ENCODE assay signal across 9 mouse cellular contexts in the genomic region with DNA sequence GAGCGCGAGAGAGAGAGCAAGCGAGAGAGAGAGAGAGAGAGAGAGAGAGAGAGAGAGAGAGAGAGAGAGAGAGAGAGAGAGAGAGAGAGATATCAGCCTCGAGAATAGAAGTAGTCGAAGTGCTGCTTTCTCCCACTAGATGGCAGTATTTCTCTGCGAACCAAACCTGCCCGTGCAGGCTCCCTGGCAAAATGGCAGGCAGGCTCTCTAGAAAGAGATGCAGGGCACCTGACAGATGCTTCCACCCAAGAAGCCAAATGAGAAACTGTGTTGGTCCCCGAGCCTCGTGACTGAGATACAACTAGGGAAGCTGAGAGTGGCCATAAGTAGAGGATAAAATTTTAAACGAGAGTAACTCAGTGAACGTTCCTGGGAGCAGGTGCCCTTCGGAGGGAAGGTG. TPM values are rescaled to one million over a fixed set of nuclear protein-coding genes. Genes with fewer than 3 reads are reported as not detected.
A peak's percentile ranks its signal among the peaks of the same experiment; 100 is the strongest.
DNase-seq lines count a peak whose midpoint lies in the region; ATAC-seq and TF ChIP-seq lines count a peak whose summit lies in the region.
"Had no signal": no experiment of that assay in that cellular context is flagged by ENCODE, and none has a peak within 500 bp of the region (broad histone marks: within the 10 kb centered on the region; RNA-seq: fewer than 3 reads in every experiment).

No protein-coding gene starts in this region.

- peak; percentile 35; the same call in 1 of the 2 replicates for ATAC-seq in liver, embryonic 12.5 days
- peak; percentile 69; the same call in 1 of the 2 replicates for ATAC-seq in neural tube, embryonic 14.5 days (ENCODE audit: low read depth)

- H3K4me2 ChIP-seq in liver, embryonic 12.5 days = no peak overlapping the region
- H3K4me2 ChIP-seq in neural tube, embryonic 14.5 days (ENCODE audit: low read depth, low read length) = no peak overlapping the region

- no peak overlapping the region for H3K27ac ChIP-seq in liver, embryonic 12.5 days
- no peak overlapping the region for H3K27ac ChIP-seq in neural tube, embryonic 14.5 days (ENCODE audit: low read depth, low read length)
- H3K27ac ChIP-seq in testis, adult 2 months (ENCODE audit: control insufficient read depth, insufficient read depth, low read depth, low read length) = no peak overlapping the region

- WGBS in liver, embryonic 12.5 days (ENCODE audit: insufficient replicate concordance) = 20% methylated on average over 12 of the region's 12 CpGs
- WGBS in neural tube, embryonic 14.5 days = 24% methylated on average over 9 of the region's 12 CpGs

- peak; percentile 13 for DNase-seq in 3134 (ENCODE audit: extremely low read depth, insufficient read length, low spot score)
- DNase-seq in Muller cell, postnatal 12 days (ENCODE audit: inconsistent ontology term) = peak; percentile 44
- DNase-seq in cerebellum, postnatal 10 days = peak; percentile 91 to 95
- DNase-seq in frontal cortex, postnatal 25 days (ENCODE audit: low spot score in 2 of 2) = peak; percentile 40 to 62
- DNase-seq in kidney, postnatal 10 days = peak; percentile 78

- no peak overlapping the region for H3K4me3 ChIP-seq in liver, embryonic 12.5 days
- no peak overlapping the region for H3K4me3 ChIP-seq in neural tube, embryonic 14.5 days (ENCODE audit: low read depth, low read length)
- no peak overlapping the region for H3K4me3 ChIP-seq in testis, adult 2 months (ENCODE audit: control insufficient read depth, low read depth, low read length)
- H3K4me3 ChIP-seq: erythroblast, embryonic 14.5 days had no signal

- peaks cover 44% of the 10 kb centered on the region for H3K4me1 ChIP-seq in liver, embryonic 12.5 days
- H3K4me1 ChIP-seq in neural tube, embryonic 14.5 days (ENCODE audit: control insufficient read depth, insufficient read depth, low read length) = 0 out of 2 replicates have a peak, but pooled peaks cover 4% of the 10 kb centered on the region
- peaks cover 8% of the 10 kb centered on the region for H3K4me1 ChIP-seq in testis, adult 2 months (ENCODE audit: control insufficient read depth, insufficient read depth, low read length)

- H3K27me3 ChIP-seq in liver, embryonic 12.5 days (replicated peaks) = no peaks in the 10 kb centered on the region
- peaks cover 3% of the 10 kb centered on the region; the same call in 1 of the 2 replicates for H3K27me3 ChIP-seq in neural tube, embryonic 14.5 days (ENCODE audit: control insufficient read depth, insufficient read depth, low read length)
- H3K27me3 ChIP-seq in testis, adult 2 months (ENCODE audit: control insufficient read depth, insufficient read depth, low read length) = no peaks in the 10 kb centered on the region; the same call in 1 of the 2 replicates

- peaks cover 11% of the 10 kb centered on the region for H3K9me3 ChIP-seq in liver, embryonic 12.5 days (replicated peaks)
- H3K9me3 ChIP-seq in neural tube, embryonic 14.5 days (ENCODE audit: control insufficient read depth, low read length) = no peaks in the 10 kb centered on the region

- no peaks in the 10 kb centered on the region for H3K36me3 ChIP-seq in liver, embryonic 12.5 days
- H3K36me3 ChIP-seq in neural tube, embryonic 14.5 days (ENCODE audit: control insufficient read depth, insufficient read depth, low read length) = no peaks in the 10 kb centered on the region
- H3K36me3 ChIP-seq in testis, adult 2 months (ENCODE audit: control insufficient read depth, insufficient read depth, low read length) = no peaks in the 10 kb centered on the region

- TF ChIP-seq POLR2A in testis, adult 2 months (IDR thresholded peaks at IDR 0.05; ENCODE audit: control insufficient read depth, low read depth, low read length) = no peak

- no peak overlapping the region for H3K9ac ChIP-seq in liver, embryonic 12.5 days
- no peak overlapping the region for H3K9ac ChIP-seq in neural tube, embryonic 14.5 days (replicated peaks; ENCODE audit: low read depth, low read length)

- TF ChIP-seq CTCF in testis, adult 2 months (IDR thresholded peaks at IDR 0.05; ENCODE audit: control insufficient read depth, insufficient read depth, insufficient replicate concordance, low read depth, low read length) = peak; percentile 66; the same call in 1 of the 2 replicates

RNA-seq across cellular contexts. Expression of a gene that starts 13.4 kb away (rescaled TPM):
- not detected in 2 replicates for polyA plus RNA-seq in liver, embryonic 12.5 days (2016; fragmentation: Nextera tagmentation; extraction: Ambion mirVana)
- 0.37 and 0.41 TPM in 2 replicates for polyA plus RNA-seq in neural tube, embryonic 14.5 days (2014; fragmentation: Nextera tagmentation; extraction: Ambion mirVana)
- polyA plus RNA-seq in testis, adult 2 months (2012; rRNA removed) = 37.7 and 38.8 TPM in 2 replicates
- polyA plus RNA-seq: erythroblast, embryonic 14.5 days had no signal

RNA-seq across cellular contexts. Expression of a gene that starts 37.2 kb away (rescaled TPM):
- 32.8 and 33.8 TPM in 2 replicates for polyA plus RNA-seq in liver, embryonic 12.5 days (2016; fragmentation: Nextera tagmentation; extraction: Ambion mirVana)
- polyA plus RNA-seq in neural tube, embryonic 14.5 days (2014; fragmentation: Nextera tagmentation; extraction: Ambion mirVana) = 89.2 and 96.1 TPM in 2 replicates
- polyA plus RNA-seq in testis, adult 2 months (2012; rRNA removed) = 19.9 TPM in 2 replicates

Comparison
In these comparisons a context has a peak if more than half of its experiments do, and no peak if none do; other contexts are left out.
1. DNase-seq: peak in every context shown above with its lines; median percentile 93 in cerebellum, postnatal 10 days; 78 in kidney, postnatal 10 days; 51 in frontal cortex, postnatal 25 days; 44 in Muller cell, postnatal 12 days; 13 in 3134.
2. RNA of a gene that starts 13.4 kb away (polyA plus RNA-seq): 37.7 to 38.8 TPM in testis, adult 2 months; 0.37 to 0.41 TPM in neural tube, embryonic 14.5 days and not detected in liver, embryonic 12.5 days; every median in the first group is over 10 times any median in the second.